Mouse (Mus musculus): ENCODE data around the gene Bhlhe40. TPM values are rescaled to one million over a fixed set of nuclear protein-coding genes. Genes with fewer than 3 reads are reported as not detected.

Gene Bhlhe40
- polyA plus RNA-seq, 1 experiment from 2014 or later: 50.1 TPM

GRCm38 (mm10) chr6:108680503-108680902 is 20.1 kb downstream of the Bhlhe40 start:
- Histone ChIP-seq H3K4me2 (replicated peaks) (no peak overlapping the region), H3K36me3 (no peaks in the 10 kb centered on the region)
- no peak for ATAC-seq

DNA sequence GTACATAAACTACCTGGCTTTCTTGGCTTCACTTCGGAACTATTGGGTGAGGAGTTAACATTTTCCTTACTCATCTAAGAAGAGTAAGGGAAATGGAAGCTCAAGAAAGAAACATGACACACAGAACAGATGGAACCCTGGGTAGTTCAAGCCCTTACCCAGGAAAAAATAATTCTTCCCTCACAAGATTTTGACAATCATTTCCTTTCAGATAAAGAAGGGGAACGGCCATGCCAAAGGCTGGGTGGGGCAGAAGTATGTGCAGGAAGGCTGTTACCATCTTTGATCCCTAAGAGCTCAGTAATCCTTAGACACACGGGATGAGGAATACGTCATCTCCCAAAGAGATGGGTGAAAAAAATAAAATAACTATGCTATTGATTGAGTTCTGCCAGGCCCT is 20.7 kb downstream of the Bhlhe40 start:
- Histone ChIP-seq H3K9ac (no peak overlapping the region), H3K36me3 (no peaks in the 10 kb centered on the region), H3K4me3 (replicated peaks) (no peak overlapping the region), H3K4me1 (replicated peaks) (no peaks in the 10 kb centered on the region), H3K27ac (no peak overlapping the region), H3K4me2 (replicated peaks) (no peak overlapping the region), H3K27me3 (replicated peaks) (no peaks in the 10 kb centered on the region), H3K9me3 (no peaks in the 10 kb centered on the region)
- WGBS: 68% methylated on average over 4 of the region's 4 CpGs
- ATAC-seq: no peak

More at GRCm38 (mm10) chr6:108680503-108680902, 20.1 kb downstream of the Bhlhe40 start:
- H3K4me1 ChIP-seq (replicated peaks): no peaks in the 10 kb centered on the region
- H3K9me3 ChIP-seq: no peaks in the 10 kb centered on the region
- H3K9ac ChIP-seq: no peak overlapping the region
- H3K27ac ChIP-seq: no peak overlapping the region
- H3K4me3 ChIP-seq (replicated peaks): no peak overlapping the region
- no peaks in the 10 kb centered on the region for H3K27me3 ChIP-seq (replicated peaks)
- WGBS: 80% methylated on average over 7 of the region's 7 CpGs

GRCm38 (mm10) chr6:108683140-108683539 is 22.7 kb downstream of the Bhlhe40 start:
- ATAC-seq: no peak
- WGBS: 90% methylated on average over 1 of the region's 1 CpGs
- Histone ChIP-seq H3K9me3 (no peaks in the 10 kb centered on the region), H3K4me2 (replicated peaks) (no peak overlapping the region), H3K4me3 (replicated peaks) (no peak overlapping the region), H3K27me3 (replicated peaks) (no peaks in the 10 kb centered on the region), H3K4me1 (replicated peaks) (0 out of 2 replicates have a peak, but pooled peaks cover under 1% of the 10 kb centered on the region), H3K9ac (no peak overlapping the region), H3K36me3 (no peaks in the 10 kb centered on the region), H3K27ac (no peak overlapping the region)

- H3K36me3 ChIP-seq: no peaks in the 10 kb centered on the region
- no peak overlapping the region for H3K27ac ChIP-seq
- no peaks in the 10 kb centered on the region for H3K27me3 ChIP-seq (replicated peaks)
- H3K4me3 ChIP-seq (replicated peaks): no peak overlapping the region
- 0 out of 2 replicates have a peak, but pooled peaks cover 4% of the 10 kb centered on the region for H3K4me1 ChIP-seq (replicated peaks)
- no peak overlapping the region for H3K9ac ChIP-seq
- H3K9me3 ChIP-seq: no peaks in the 10 kb centered on the region
- WGBS: 59% methylated on average over 5 of the region's 5 CpGs
- ATAC-seq: no peak
- H3K4me2 ChIP-seq (replicated peaks): no peak overlapping the region
These were observed 24.0 kb downstream of the Bhlhe40 start for GRCm38 (mm10) chr6:108684430-108684829.

DNA sequence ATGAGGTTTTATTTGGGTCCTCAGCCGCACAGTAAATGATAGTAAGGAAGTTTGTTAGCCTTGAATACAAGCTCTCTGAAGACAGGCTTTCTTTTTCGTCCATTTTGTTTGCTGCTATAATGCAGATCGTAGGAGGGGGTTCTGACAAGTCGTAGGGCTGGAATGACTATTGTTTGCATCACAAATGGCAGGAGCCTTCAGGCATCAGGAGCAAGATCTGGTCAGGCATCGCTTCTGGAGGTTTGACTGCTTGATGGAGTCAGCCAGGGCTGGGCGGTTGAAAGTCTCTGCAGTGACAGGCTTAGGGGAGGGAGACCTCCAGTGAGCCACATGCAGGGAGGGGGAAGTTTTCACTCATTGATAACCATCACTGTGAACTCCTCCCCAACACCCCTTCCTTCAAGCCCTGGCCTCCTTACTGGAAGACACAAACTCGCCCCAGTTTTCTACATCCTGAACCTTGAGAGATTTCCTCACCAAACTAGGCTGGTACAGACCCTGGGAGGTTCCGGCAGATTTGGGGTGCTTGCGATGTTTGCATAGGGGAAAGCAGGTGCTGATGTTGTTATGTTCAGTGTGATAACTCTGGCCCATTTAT is 25.4 kb downstream of the Bhlhe40 start:
- Histone ChIP-seq H3K4me3 (replicated peaks) (no peak overlapping the region), H3K27me3 (replicated peaks) (no peaks in the 10 kb centered on the region), H3K9ac (no peak overlapping the region), H3K4me2 (replicated peaks) (no peak overlapping the region), H3K27ac (no peak overlapping the region), H3K36me3 (no peaks in the 10 kb centered on the region), H3K9me3 (no peaks in the 10 kb centered on the region), H3K4me1 (replicated peaks) (0 out of 2 replicates have a peak, but pooled peaks cover 4% of the 10 kb centered on the region)
- no peak for ATAC-seq
- WGBS: 69% methylated on average over 9 of the region's 9 CpGs

- Histone ChIP-seq H3K4me3 (replicated peaks) (no peak overlapping the region), H3K9ac (no peak overlapping the region), H3K36me3 (no peaks in the 10 kb centered on the region), H3K27ac (no peak overlapping the region), H3K27me3 (replicated peaks) (no peaks in the 10 kb centered on the region), H3K4me1 (replicated peaks) (0 out of 2 replicates have a peak, but pooled peaks cover 4% of the 10 kb centered on the region), H3K9me3 (no peaks in the 10 kb centered on the region), H3K4me2 (replicated peaks) (no peak overlapping the region)
- WGBS: 74% methylated on average over 3 of the region's 3 CpGs
- no peak for ATAC-seq
These were observed 26.5 kb downstream of the Bhlhe40 start for GRCm38 (mm10) chr6:108686930-108687329.

GRCm38 (mm10) chr6:108688344-108688743 is 27.9 kb downstream of the Bhlhe40 start:
- Histone ChIP-seq H3K9me3 (no peaks in the 10 kb centered on the region), H3K9ac (no peak overlapping the region), H3K4me1 (replicated peaks) (0 out of 2 replicates have a peak, but pooled peaks cover 4% of the 10 kb centered on the region), H3K27me3 (replicated peaks) (no peaks in the 10 kb centered on the region), H3K4me2 (replicated peaks) (no peak overlapping the region), H3K27ac (no peak overlapping the region), H3K36me3 (no peaks in the 10 kb centered on the region), H3K4me3 (replicated peaks) (no peak overlapping the region)
- peak; percentile 20; the same call in 1 of the 2 replicates for ATAC-seq
- 63% methylated on average over 5 of the region's 5 CpGs for WGBS

DNA sequence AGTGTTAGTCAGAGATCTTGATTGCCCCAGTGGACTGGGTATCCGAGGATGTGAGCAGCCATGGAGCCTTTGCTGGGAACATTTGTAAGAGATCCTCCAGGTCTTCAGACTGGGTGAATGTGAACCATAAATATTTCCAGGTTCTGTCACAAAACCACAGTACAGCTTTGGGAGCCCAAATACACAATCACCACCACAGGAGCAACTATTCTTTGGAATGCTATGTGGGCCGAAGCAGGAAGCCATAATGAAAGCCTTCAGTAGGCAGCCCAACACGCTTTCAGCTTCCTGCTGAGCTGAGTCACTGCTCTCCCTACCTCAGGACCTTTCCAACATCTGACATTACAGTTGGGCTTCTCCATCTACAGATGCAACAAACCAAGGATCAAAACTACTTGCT is 32.6 kb downstream of the Bhlhe40 start:
- WGBS: 80% methylated on average over 3 of the region's 3 CpGs
- no peaks in the 10 kb centered on the region for H3K36me3 ChIP-seq
- H3K9me3 ChIP-seq: no peaks in the 10 kb centered on the region
- 0 out of 2 replicates have a peak, but pooled peaks cover 4% of the 10 kb centered on the region for H3K4me1 ChIP-seq (replicated peaks)
- H3K4me2 ChIP-seq (replicated peaks): no peak overlapping the region
- no peak overlapping the region for H3K4me3 ChIP-seq (replicated peaks)
- H3K27me3 ChIP-seq (replicated peaks): no peaks in the 10 kb centered on the region
- no peak for ATAC-seq
- H3K9ac ChIP-seq: no peak overlapping the region
- no peak overlapping the region for H3K27ac ChIP-seq

- no peak for ATAC-seq
- no peak overlapping the region for H3K9ac ChIP-seq
- H3K27ac ChIP-seq: no peak overlapping the region
- H3K27me3 ChIP-seq (replicated peaks): no peaks in the 10 kb centered on the region
- H3K4me3 ChIP-seq (replicated peaks): no peak overlapping the region
- H3K4me2 ChIP-seq (replicated peaks): no peak overlapping the region
- no peaks in the 10 kb centered on the region for H3K9me3 ChIP-seq
- WGBS: 82% methylated on average over 8 of the region's 8 CpGs
- H3K36me3 ChIP-seq: no peaks in the 10 kb centered on the region
- no peaks in the 10 kb centered on the region; the same call in 1 of the 2 replicates for H3K4me1 ChIP-seq (replicated peaks)
These were observed 34.7 kb downstream of the Bhlhe40 start for GRCm38 (mm10) chr6:108694965-108695724.

DNA sequence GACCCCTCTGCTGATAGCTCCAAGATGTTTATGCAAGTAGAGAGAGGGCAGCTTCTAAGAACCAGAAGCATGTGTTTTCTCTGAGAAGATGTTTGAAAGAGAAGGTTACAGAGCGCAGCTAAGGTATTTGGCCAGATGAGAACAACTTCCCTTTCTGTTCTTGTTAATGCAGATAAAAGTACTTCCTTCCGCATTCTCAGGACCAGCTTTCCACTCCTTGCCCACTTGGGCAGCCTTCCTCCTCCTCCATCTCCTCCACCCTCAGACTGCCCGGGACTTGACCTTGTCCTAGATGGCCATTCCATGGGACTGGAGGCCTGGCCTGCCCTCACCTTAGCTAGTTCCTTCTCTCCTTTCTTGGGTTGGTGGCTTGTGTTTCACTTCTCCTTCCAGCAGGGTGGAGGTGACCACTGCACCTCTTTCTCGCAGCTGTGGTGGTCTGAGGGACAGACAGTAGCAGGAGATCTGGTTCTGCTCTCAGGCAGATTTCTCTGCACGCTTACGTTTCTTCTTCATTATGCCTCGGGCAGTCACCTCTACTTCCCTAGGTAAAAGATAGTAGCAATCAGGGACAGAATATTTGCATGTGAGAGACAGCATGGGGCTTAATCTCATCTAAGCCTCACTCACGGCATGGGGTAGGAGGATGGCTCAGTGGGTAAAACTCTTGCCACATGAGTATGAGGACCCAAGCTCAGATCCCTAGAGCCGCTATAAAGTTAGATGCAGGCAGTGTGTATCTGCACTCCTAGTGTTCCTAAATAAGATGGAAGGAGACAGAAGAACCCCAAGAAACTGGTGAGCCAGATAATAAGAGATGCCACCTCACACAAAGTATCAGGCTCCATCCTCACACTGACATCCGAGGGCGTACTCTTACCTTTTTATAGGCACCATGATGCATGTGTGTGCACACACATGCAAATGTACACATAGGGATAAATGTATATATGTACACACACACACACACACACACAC is 35.7 kb downstream of the Bhlhe40 start:
- H3K9me3 ChIP-seq: no peaks in the 10 kb centered on the region
- H3K27me3 ChIP-seq (replicated peaks): no peaks in the 10 kb centered on the region
- no peak overlapping the region for H3K27ac ChIP-seq
- no peak overlapping the region for H3K9ac ChIP-seq
- 80% methylated on average over 11 of the region's 11 CpGs for WGBS
- H3K36me3 ChIP-seq: no peaks in the 10 kb centered on the region
- no peak overlapping the region for H3K4me3 ChIP-seq (replicated peaks)
- H3K4me1 ChIP-seq (replicated peaks): peaks cover 3% of the 10 kb centered on the region; the same call in 1 of the 2 replicates
- H3K4me2 ChIP-seq (replicated peaks): no peak overlapping the region
- ATAC-seq: no peak

- 97% methylated on average over 3 of the region's 3 CpGs for WGBS
- H3K9me3 ChIP-seq: no peaks in the 10 kb centered on the region
- no peak overlapping the region for H3K9ac ChIP-seq
- no peak overlapping the region for H3K4me3 ChIP-seq (replicated peaks)
- H3K4me2 ChIP-seq (replicated peaks): no peak overlapping the region
- H3K36me3 ChIP-seq: no peaks in the 10 kb centered on the region
- no peaks in the 10 kb centered on the region for H3K27me3 ChIP-seq (replicated peaks)
- ATAC-seq: no peak
- peaks cover 3% of the 10 kb centered on the region; the same call in 1 of the 2 replicates for H3K4me1 ChIP-seq (replicated peaks)
- no peak overlapping the region for H3K27ac ChIP-seq
These were observed 36.4 kb downstream of the Bhlhe40 start for GRCm38 (mm10) chr6:108696822-108697202.

- Histone ChIP-seq H3K27ac (no peak overlapping the region), H3K9me3 (no peaks in the 10 kb centered on the region), H3K27me3 (replicated peaks) (no peaks in the 10 kb centered on the region), H3K9ac (no peak overlapping the region), H3K4me2 (replicated peaks) (no peak overlapping the region), H3K36me3 (no peaks in the 10 kb centered on the region), H3K4me3 (replicated peaks) (no peak overlapping the region), H3K4me1 (replicated peaks) (peaks cover 3% of the 10 kb centered on the region; the same call in 1 of the 2 replicates)
- ATAC-seq: no peak
- 90% methylated on average over 10 of the region's 10 CpGs for WGBS
These were observed 36.9 kb downstream of the Bhlhe40 start for GRCm38 (mm10) chr6:108697345-108697744.
